In genomic region chr8:86835881-86836280, GRCm38 (mm10) we compare ENCODE assay signal across 18 mouse cellular contexts.
"Had no signal": no experiment of that assay in that cellular context is flagged by ENCODE, and none has a peak within 500 bp of the region (broad histone marks: within the 10 kb centered on the region; RNA-seq: fewer than 3 reads in every experiment).

No protein-coding gene starts in this region.

- H3K4me1 ChIP-seq: midbrain, embryonic 10.5 days; midbrain, embryonic 13.5 days; neural tube, embryonic 12.5 days had no signal

- H3K4me2 ChIP-seq: lung, embryonic 14.5 days; midbrain, embryonic 13.5 days; neural tube, embryonic 12.5 days had no signal

- DNase-seq: lung, adult 18-20 months; lung, embryonic 14.5 days; lung, postnatal 10 days; lung, postnatal 4 days; retina, postnatal 1 day; right cerebral cortex, adult 18-20 months; right cerebral cortex, postnatal 25 days; right cerebral cortex, postnatal 4 days; spleen, adult 18-20 months; thymus, adult 18-20 months; thymus, postnatal 14 days; thymus, postnatal 36 days had no signal

- H3K27ac ChIP-seq: liver, embryonic 14.5 days; midbrain, embryonic 10.5 days; midbrain, embryonic 13.5 days; neural tube, embryonic 12.5 days had no signal

- H3K9ac ChIP-seq: liver, embryonic 14.5 days; lung, embryonic 14.5 days; midbrain, embryonic 13.5 days; neural tube, embryonic 12.5 days had no signal

- H3K4me3 ChIP-seq: midbrain, embryonic 10.5 days; midbrain, embryonic 13.5 days; myocyte; neural tube, embryonic 12.5 days had no signal

- ATAC-seq: midbrain, embryonic 13.5 days; midbrain, embryonic 16.5 days had no signal

- H3K9me3 ChIP-seq: midbrain, embryonic 10.5 days; midbrain, embryonic 13.5 days; neural tube, embryonic 12.5 days had no signal

- H3K27me3 ChIP-seq: midbrain, embryonic 13.5 days; neural tube, embryonic 12.5 days had no signal
